Mouse (Mus musculus) thymus, adult 2 months (tissue): ENCODE results near the gene Gm572. TPM values are rescaled to one million over a fixed set of nuclear protein-coding genes. Genes with fewer than 3 reads are reported as not detected.
A peak's percentile ranks its signal among the peaks of the same experiment; 100 is the strongest.

Source experiments
- DNase-seq: peaks from one replicate; pipeline ENCODE4 v3.0.0; 2021
- H3K27ac ChIP-seq: fragments of 200-500 bp; 2 replicates; pipeline ENCODE4 v1.5.1; 2012; ENCODE audit warnings: low read length, control low read depth; ENCODE audit not compliant: control insufficient read depth, insufficient read depth
- H3K27me3 ChIP-seq: fragments of 200-500 bp; 2 replicates; pipeline ENCODE4 v1.6.1; 2012; ENCODE audit warnings: mild to moderate bottlenecking, low read length, moderate library complexity, mixed read lengths; ENCODE audit not compliant: control insufficient read depth, insufficient read depth
- H3K36me3 ChIP-seq: fragments of 200-500 bp; 2 replicates; pipeline ENCODE4 v1.6.1; 2012; ENCODE audit warnings: mild to moderate bottlenecking, low read length, moderate library complexity; ENCODE audit not compliant: control insufficient read depth, insufficient read depth
- H3K4me1 ChIP-seq: fragments of 200-500 bp; replicated peaks from 2 replicates; pipeline ENCODE4 v1.6.1; 2012; ENCODE audit warnings: low read length; ENCODE audit not compliant: control insufficient read depth, insufficient read depth
- H3K4me3 ChIP-seq: fragments of 200-500 bp; 2 replicates; pipeline ENCODE4 v1.5.1; 2012; ENCODE audit warnings: mild to moderate bottlenecking, low read length, control low read depth, moderate library complexity; ENCODE audit not compliant: control insufficient read depth, insufficient read depth
- CTCF ChIP-seq: fragments of 200-500 bp; IDR thresholded peaks from 2 replicates; pipeline ENCODE4 v1.5.1; 2012; ENCODE audit warnings: mild to moderate bottlenecking, control low read depth, low read length, moderate library complexity, borderline replicate concordance; ENCODE audit not compliant: control insufficient read depth, poor library complexity, insufficient read depth; ENCODE audit errors: extremely low read depth
- POLR2A ChIP-seq: fragments of 200-500 bp; IDR thresholded peaks from 2 replicates; pipeline ENCODE4 v1.6.1; 2012; ENCODE audit warnings: mild to moderate bottlenecking, low read length, control low read depth, moderate library complexity; ENCODE audit not compliant: control insufficient read depth, poor library complexity, insufficient read depth; ENCODE audit errors: extremely low read depth
- WGBS: fragments of 180-500 bp; shearing (Covaris S2); methylation state at CpG from one replicate; pipeline ENCODE4 v1.1.7; 2018; 5-methylcytosine and 5-hydroxymethylcytosine counted together
- polyA plus RNA-seq: library from polyadenylated mRNA; depleted of rRNA; stranded (reverse); fragments of >200 nt; gene quantifications from 2 replicates; pipeline ENCODE4 v1.2.3, GENCODE M21; 2012

The Gm572 gene
- polyA plus RNA-seq, 1 experiment = 0.31 TPM

GRCm38 (mm10) chr4:148704756-148705155, 61.6 kb downstream of the Gm572 start:
- no peaks in the 10 kb centered on the region for H3K36me3 ChIP-seq
- H3K4me1 ChIP-seq = no peaks in the 10 kb centered on the region
- H3K4me3 ChIP-seq = no peak overlapping the region
- TF ChIP-seq CTCF = peak; percentile 72; the same call in 1 of the 2 replicates
- TF ChIP-seq POLR2A = no peak
- no peaks in the 10 kb centered on the region for H3K27me3 ChIP-seq
- DNase-seq = peak; percentile 53
- WGBS = 44% methylated on average over 3 of the region's 3 CpGs
- no peak overlapping the region for H3K27ac ChIP-seq

DNA sequence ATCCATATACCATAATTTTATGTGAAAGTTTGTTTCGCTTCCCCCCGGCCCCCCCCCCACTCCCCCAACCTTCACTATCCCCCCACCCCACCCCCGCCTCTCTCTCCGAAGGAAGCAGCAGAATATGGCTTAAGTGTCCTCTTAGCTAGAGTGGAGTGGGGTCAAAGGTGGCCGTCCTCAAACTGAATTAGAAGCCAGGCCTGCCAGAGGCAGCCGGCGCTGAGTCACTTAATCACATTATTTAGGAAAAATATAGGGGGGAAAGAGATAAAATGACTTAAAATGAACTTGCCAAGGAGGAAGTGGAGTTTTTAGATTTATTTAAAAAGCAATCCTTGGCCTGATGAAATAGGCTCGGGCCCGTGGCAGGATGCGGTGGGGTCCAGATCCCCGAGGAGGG, 65.7 kb downstream of the Gm572 start:
- Histone ChIP-seq H3K27me3 (no peaks in the 10 kb centered on the region), H3K36me3 (no peaks in the 10 kb centered on the region), H3K4me1 (no peaks in the 10 kb centered on the region), H3K27ac (no peak overlapping the region), H3K4me3 (no peak overlapping the region)
- no peak for DNase-seq
- TF ChIP-seq POLR2A (no peak), CTCF (no peak)
- 70% methylated on average over 11 of the region's 11 CpGs for WGBS

GRCm38 (mm10) chr4:148710446-148710845, 67.3 kb downstream of the Gm572 start:
- no peaks in the 10 kb centered on the region for H3K27me3 ChIP-seq
- TF ChIP-seq CTCF (no peak), POLR2A (no peak)

DNA sequence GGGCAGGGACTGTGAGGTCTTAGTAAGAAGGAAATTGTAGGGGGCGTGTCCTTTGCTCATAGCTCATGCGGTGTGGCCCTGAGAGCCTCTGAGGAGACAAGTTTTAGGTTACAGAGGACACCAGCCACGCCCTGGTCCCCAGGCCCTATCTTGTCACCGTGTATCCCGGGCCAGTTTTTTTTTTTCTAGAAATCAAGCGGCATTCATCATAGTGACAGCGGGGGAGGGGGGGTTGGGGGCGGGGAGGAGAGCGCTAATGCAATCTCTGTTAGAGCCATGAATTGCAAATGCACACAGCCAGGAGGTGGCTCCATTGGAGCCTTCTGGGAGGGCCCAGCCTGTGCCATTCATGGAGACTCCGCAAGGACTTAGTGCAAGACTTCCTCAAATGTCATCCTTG, 68.2 kb downstream of the Gm572 start:
- no peak overlapping the region for H3K4me3 ChIP-seq
- no peak overlapping the region for H3K27ac ChIP-seq
- no peaks in the 10 kb centered on the region for H3K4me1 ChIP-seq
- WGBS = 52% methylated on average over 10 of the region's 10 CpGs
- H3K36me3 ChIP-seq = no peaks in the 10 kb centered on the region
- TF ChIP-seq POLR2A (no peak), CTCF (no peak)
- H3K27me3 ChIP-seq = no peaks in the 10 kb centered on the region
- DNase-seq = no peak

More at GRCm38 (mm10) chr4:148710446-148710845, 67.3 kb downstream of the Gm572 start:
- Histone ChIP-seq H3K36me3 (no peaks in the 10 kb centered on the region), H3K4me3 (no peak overlapping the region), H3K4me1 (no peaks in the 10 kb centered on the region), H3K27ac (no peak overlapping the region)
- DNase-seq = no peak
- 91% methylated on average over 2 of the region's 2 CpGs for WGBS

DNA sequence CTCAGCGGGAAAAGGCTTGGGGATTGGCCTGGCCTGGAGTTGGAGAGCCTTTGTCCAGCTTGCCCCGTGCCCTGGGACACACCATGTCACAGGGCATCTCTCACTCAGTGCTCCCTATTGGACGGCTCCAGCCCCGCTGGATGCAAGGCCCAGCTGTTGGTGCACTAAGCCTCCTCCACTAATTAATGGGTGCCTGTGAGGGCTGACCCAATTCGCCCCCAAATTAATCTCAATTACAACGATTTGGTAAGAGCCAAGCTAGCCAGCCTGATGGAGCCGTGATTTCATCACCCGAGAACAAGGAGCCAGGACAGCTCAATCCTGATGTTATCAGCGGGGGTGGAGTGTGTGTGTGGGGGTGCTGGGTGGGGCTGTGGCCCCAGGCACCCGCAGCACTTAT, 69.5 kb downstream of the Gm572 start:
- Histone ChIP-seq H3K36me3 (no peaks in the 10 kb centered on the region), H3K27me3 (no peaks in the 10 kb centered on the region), H3K27ac (no peak overlapping the region), H3K4me3 (no peak overlapping the region), H3K4me1 (no peaks in the 10 kb centered on the region)
- 90% methylated on average over 10 of the region's 10 CpGs for WGBS
- TF ChIP-seq POLR2A (no peak), CTCF (no peak)
- DNase-seq = no peak

DNA sequence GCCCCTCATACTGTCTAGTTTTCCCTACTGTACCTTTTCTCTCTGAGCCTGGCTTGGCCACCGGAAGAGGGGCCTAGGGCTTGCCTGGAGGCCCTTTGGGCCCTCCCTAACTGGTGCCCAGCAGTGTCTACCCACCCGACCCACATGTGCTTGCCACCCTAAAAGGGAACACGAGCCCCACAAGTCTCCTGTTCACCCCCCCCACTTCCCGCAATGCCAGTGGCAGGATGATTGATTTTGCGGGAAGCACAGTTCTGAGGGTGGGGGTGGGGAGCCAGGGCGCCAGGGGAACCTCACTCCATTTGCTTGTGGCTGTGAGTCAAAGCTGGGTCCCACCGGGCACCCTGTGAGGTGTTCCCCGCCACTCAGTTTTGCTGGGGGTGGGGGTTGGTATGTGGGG, 70.9 kb downstream of the Gm572 start:
- TF ChIP-seq POLR2A = no peak
- no peak for TF ChIP-seq CTCF
- H3K27ac ChIP-seq = no peak overlapping the region
- no peak for DNase-seq
- no peak overlapping the region for H3K4me3 ChIP-seq
- H3K4me1 ChIP-seq = no peaks in the 10 kb centered on the region
- no peaks in the 10 kb centered on the region for H3K27me3 ChIP-seq
- 64% methylated on average over 8 of the region's 8 CpGs for WGBS
- no peaks in the 10 kb centered on the region for H3K36me3 ChIP-seq

DNA sequence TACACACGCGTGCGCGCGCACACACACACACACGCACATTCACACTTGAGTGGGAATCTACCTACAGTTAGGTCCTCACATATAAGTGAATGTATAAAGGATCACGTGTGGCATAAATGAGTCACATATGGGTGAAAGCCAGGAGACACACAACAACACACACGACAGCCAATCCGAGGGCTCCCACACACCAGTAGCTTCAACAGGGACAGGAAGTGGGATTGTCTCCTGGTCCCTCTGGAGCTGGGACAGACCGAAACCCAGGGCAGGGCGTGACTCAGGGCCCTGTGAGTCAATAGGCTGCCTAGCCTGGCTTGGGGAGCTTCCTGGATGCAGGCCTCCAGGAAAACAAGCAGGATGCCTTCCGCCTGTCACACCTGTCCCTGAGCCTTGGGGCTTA, 71.6 kb downstream of the Gm572 start:
- Histone ChIP-seq H3K4me3 (no peak overlapping the region), H3K36me3 (no peaks in the 10 kb centered on the region), H3K27me3 (no peaks in the 10 kb centered on the region), H3K4me1 (no peaks in the 10 kb centered on the region), H3K27ac (no peak overlapping the region)
- 93% methylated on average over 12 of the region's 12 CpGs for WGBS
- no peak for DNase-seq
- TF ChIP-seq POLR2A (no peak), CTCF (no peak)
